Mouse (Mus musculus): ENCODE results near the gene Gm21996. TPM values are rescaled to one million over a fixed set of nuclear protein-coding genes. Genes with fewer than 3 reads are reported as not detected.
"Not testable (repeated sequence)": the region's sequence is repeated elsewhere in the genome, so short reads cannot be mapped to it uniquely, and the experiment has no call there.

The Gm21996 gene
- total RNA-seq (2021), result not detected
- long read RNA-seq, experiment 1, result 0 reads
- long read RNA-seq, experiment 2, result 0 reads

- not testable (repeated sequence) for DNase-seq
Measured at GRCm38 (mm10) chrY:89745432-89745831, at the start of gene Gm21996. Gm21996 (minus strand) TSS chrY:89745532.
